Mouse (Mus musculus): ENCODE results near the gene Simc1.

GRCm38 (mm10) chr13:54556796-54557195, 53.2 kb downstream of the Simc1 start:
- no peak for TF ChIP-seq POLR2A (IDR thresholded peaks at IDR 0.05; ENCODE audit: control insufficient read depth in 1 of 2, insufficient read depth in 1 of 2, low read depth in 1 of 2, low read length in 2 of 2, poor library complexity in 1 of 2)
- no peak for TF ChIP-seq E2F4 (IDR thresholded peaks at IDR 0.05; ENCODE audit: borderline replicate concordance, low read depth, low read length)
- no peak for TF ChIP-seq CHD1 (IDR thresholded peaks at IDR 0.05; ENCODE audit: low read depth, low read length)
- no peak for TF ChIP-seq TAL1 (IDR thresholded peaks at IDR 0.05; ENCODE audit: low read length)
- no peak for TF ChIP-seq EP300 (IDR thresholded peaks at IDR 0.05; ENCODE audit: low read depth in 1 of 2, low read length in 2 of 2)
- no peak for TF ChIP-seq CTCF (IDR thresholded peaks at IDR 0.05 in 2 of 3, conservative IDR thresholded peaks at IDR 0.05 in 1 of 3; ENCODE audit: control insufficient read depth in 1 of 3, insufficient read depth in 1 of 3, low read depth in 2 of 3, low read length in 3 of 3, poor library complexity in 1 of 3, severe bottlenecking in 1 of 3)
- TF ChIP-seq TBP (IDR thresholded peaks at IDR 0.05; ENCODE audit: low read depth, low read length) = no peak
- no peak for TF ChIP-seq POLR2AphosphoS5 (IDR thresholded peaks at IDR 0.05; ENCODE audit: borderline replicate concordance, low read depth, low read length)
- no peak for TF ChIP-seq POLR2AphosphoS2 (IDR thresholded peaks at IDR 0.05; ENCODE audit: low read length)

Measured in MEL (cell line).